In genomic region chr7:99627366-99627765, GRCm38 (mm10) we compare ENCODE assay signal across 10 mouse cellular contexts. TPM values are rescaled to one million over a fixed set of nuclear protein-coding genes. Genes with fewer than 3 reads are reported as not detected.
DNase-seq lines count a peak whose midpoint lies in the region; ATAC-seq and TF ChIP-seq lines count a peak whose summit lies in the region.
"Had no signal": no experiment of that assay in that cellular context is flagged by ENCODE, and none has a peak within 500 bp of the region (broad histone marks: within the 10 kb centered on the region; RNA-seq: fewer than 3 reads in every experiment).

No protein-coding gene starts in this region.

- peak overlapping the region; percentile 54; the same call in 1 of the 2 replicates for H3K4me3 ChIP-seq in kidney, embryonic 15.5 days (replicated peaks)
- H3K4me3 ChIP-seq in embryonic facial prominence, embryonic 15.5 days (replicated peaks): no peak overlapping the region
- no peak overlapping the region; the same call in 1 of the 2 replicates for H3K4me3 ChIP-seq in hindbrain, postnatal 0 days (ENCODE audit: low read length)
- no peak overlapping the region for H3K4me3 ChIP-seq in neural tube, embryonic 12.5 days
- H3K4me3 ChIP-seq: myocyte had no signal

- H3K9me3 ChIP-seq in kidney, embryonic 15.5 days (replicated peaks): no peaks in the 10 kb centered on the region
- H3K9me3 ChIP-seq in embryonic facial prominence, embryonic 15.5 days (replicated peaks): no peaks in the 10 kb centered on the region
- no peaks in the 10 kb centered on the region for H3K9me3 ChIP-seq in hindbrain, postnatal 0 days (ENCODE audit: low read length)
- no peaks in the 10 kb centered on the region for H3K9me3 ChIP-seq in neural tube, embryonic 12.5 days

- peaks cover 27% of the 10 kb centered on the region for H3K4me1 ChIP-seq in kidney, embryonic 15.5 days
- peaks cover 23% of the 10 kb centered on the region for H3K4me1 ChIP-seq in embryonic facial prominence, embryonic 15.5 days
- peaks cover 14% of the 10 kb centered on the region for H3K4me1 ChIP-seq in hindbrain, postnatal 0 days (ENCODE audit: insufficient read depth, low read length)
- peaks cover 13% of the 10 kb centered on the region for H3K4me1 ChIP-seq in neural tube, embryonic 12.5 days

- no peak overlapping the region for H3K9ac ChIP-seq in kidney, embryonic 15.5 days
- no peak overlapping the region for H3K9ac ChIP-seq in embryonic facial prominence, embryonic 15.5 days
- no peak overlapping the region for H3K9ac ChIP-seq in hindbrain, postnatal 0 days (replicated peaks; ENCODE audit: low read length)
- no peak overlapping the region for H3K9ac ChIP-seq in neural tube, embryonic 12.5 days

- TF ChIP-seq CTCF in hindbrain, postnatal 0 days (IDR thresholded peaks at IDR 0.05; ENCODE audit: low read depth): no peak

- WGBS in kidney, embryonic 15.5 days: 7% methylated on average over 7 of the region's 7 CpGs
- whole genome bisulfite sequencing in embryonic facial prominence, embryonic 15.5 days: 4% methylated on average over 7 of the region's 7 CpGs
- 14% methylated on average over 7 of the region's 7 CpGs for WGBS in hindbrain, postnatal 0 days
- 5% methylated on average over 7 of the region's 7 CpGs for WGBS in neural tube, embryonic 12.5 days

- H3K36me3 ChIP-seq in kidney, embryonic 15.5 days: no peaks in the 10 kb centered on the region
- H3K36me3 ChIP-seq in embryonic facial prominence, embryonic 15.5 days: no peaks in the 10 kb centered on the region
- H3K36me3 ChIP-seq in hindbrain, postnatal 0 days (ENCODE audit: insufficient read depth, low read length): no peaks in the 10 kb centered on the region
- H3K36me3 ChIP-seq in neural tube, embryonic 12.5 days: no peaks in the 10 kb centered on the region

- no peak for ATAC-seq in kidney, embryonic 15.5 days (replicated peaks; ENCODE audit: low FRiP score)
- no peak for ATAC-seq in embryonic facial prominence, embryonic 15.5 days (ENCODE audit: insufficient number of reproducible peaks, low FRiP score, low TSS enrichment, low read depth)
- no peak for ATAC-seq in hindbrain, postnatal 0 days
- ATAC-seq in neural tube, embryonic 12.5 days (ENCODE audit: low FRiP score, low read depth): no peak

- H3K4me2 ChIP-seq in kidney, embryonic 15.5 days: peak overlapping the region; percentile 99
- peak overlapping the region; percentile 99; the same call in 1 of the 2 replicates for H3K4me2 ChIP-seq in embryonic facial prominence, embryonic 15.5 days (replicated peaks)
- H3K4me2 ChIP-seq in hindbrain, postnatal 0 days (ENCODE audit: low read depth, low read length): peak overlapping the region; percentile 83
- peak overlapping the region; percentile 93 for H3K4me2 ChIP-seq in neural tube, embryonic 12.5 days (replicated peaks)

- H3K27me3 ChIP-seq in kidney, embryonic 15.5 days: peaks cover 93% of the 10 kb centered on the region
- peaks cover 80% of the 10 kb centered on the region for H3K27me3 ChIP-seq in embryonic facial prominence, embryonic 15.5 days
- H3K27me3 ChIP-seq in hindbrain, postnatal 0 days (ENCODE audit: insufficient read depth, low read length): peaks cover 10% of the 10 kb centered on the region; the same call in 1 of the 2 replicates
- peaks cover 59% of the 10 kb centered on the region for H3K27me3 ChIP-seq in neural tube, embryonic 12.5 days (replicated peaks)

- no peak overlapping the region for H3K27ac ChIP-seq in kidney, embryonic 15.5 days
- H3K27ac ChIP-seq in embryonic facial prominence, embryonic 15.5 days (replicated peaks): no peak overlapping the region
- no peak overlapping the region for H3K27ac ChIP-seq in hindbrain, postnatal 0 days
- no peak overlapping the region for H3K27ac ChIP-seq in neural tube, embryonic 12.5 days
- H3K27ac ChIP-seq: left cerebral cortex, adult 2 months had no signal

- no peak for DNase-seq in kidney, adult 8-10 months
- DNase-seq in hindbrain, postnatal 0 days (ENCODE audit: low spot score): no peak
- DNase-seq in frontal cortex, postnatal 25 days (ENCODE audit: low spot score in 2 of 2): no peak
- no peak for DNase-seq in adrenal gland, adult 18-20 months (ENCODE audit: low spot score in 2 of 2)

RNA-seq across cellular contexts. Expression of gene Tpbgl, which starts 0.5 kb away (rescaled TPM):
- polyA plus RNA-seq in kidney, embryonic 15.5 days (2015; fragmentation: Nextera tagmentation; extraction: Ambion mirVana): 0.84 and 1.1 TPM in 2 replicates
- 1.0 and 1.1 TPM in 2 replicates for polyA plus RNA-seq in embryonic facial prominence, embryonic 15.5 days (2015; fragmentation: Nextera tagmentation; extraction: Ambion mirVana)
- total RNA-seq in hindbrain, postnatal 0 days (2014; rRNA removed): 6.4 and 7.9 TPM in 2 replicates
- 2.3 and 2.9 TPM in 2 replicates for polyA plus RNA-seq in hindbrain, postnatal 0 days (2015; fragmentation: Nextera tagmentation; extraction: Ambion mirVana)
- polyA plus RNA-seq in neural tube, embryonic 12.5 days (2016; fragmentation: Nextera tagmentation; extraction: Ambion mirVana): 2.9 TPM in 2 replicates
- total RNA-seq in adrenal gland, adult 18-20 months (2021): 10 to 100 TPM; 17.5 to 29.5 TPM
- total RNA-seq: MEL had no signal
- polyA plus RNA-seq: myocyte had no signal
